Mouse (Mus musculus) embryonic facial prominence, embryonic 15.5 days (tissue): Measurements from ENCODE around the gene Lad1. TPM values are rescaled to one million over a fixed set of nuclear protein-coding genes. Genes with fewer than 3 reads are reported as not detected.
A peak's percentile ranks its signal among the peaks of the same experiment; 100 is the strongest.

Source experiments
- ATAC-seq: fragments of 200-750 bp; cut with Nextera tagmentation; 2 replicates; pipeline ENCODE4 v1.8.0; 2017; ENCODE audit warnings: low read depth, moderate TSS enrichment; ENCODE audit not compliant: insufficient number of reproducible peaks, low FRiP score, low TSS enrichment
- H3K27ac ChIP-seq: fragments of 300-500 bp; sonication (generic); replicated peaks from 2 replicates; pipeline ENCODE4 v1.5.1; 2015; ENCODE audit warnings: mild to moderate bottlenecking, inconsistent platforms
- H3K27me3 ChIP-seq: fragments of 300-500 bp; sonication (generic); 2 replicates; pipeline ENCODE4 v1.6.1; 2015; ENCODE audit warnings: inconsistent platforms
- H3K36me3 ChIP-seq: fragments of 300-500 bp; sonication (generic); 2 replicates; pipeline ENCODE4 v1.6.1; 2015; ENCODE audit warnings: mild to moderate bottlenecking, inconsistent platforms
- H3K4me1 ChIP-seq: fragments of 300-500 bp; sonication (generic); 2 replicates; pipeline ENCODE4 v1.6.1; 2015; ENCODE audit warnings: inconsistent platforms
- H3K4me2 ChIP-seq: fragments of 300-500 bp; sonication (generic); replicated peaks from 2 replicates; pipeline ENCODE4 v1.6.1; 2015; ENCODE audit warnings: mild to moderate bottlenecking, inconsistent platforms
- H3K4me3 ChIP-seq: fragments of 300-500 bp; sonication (generic); replicated peaks from 2 replicates; pipeline ENCODE4 v1.5.1; 2015; ENCODE audit warnings: mild to moderate bottlenecking, inconsistent platforms
- H3K9ac ChIP-seq: fragments of 300-500 bp; sonication (generic); 2 replicates; pipeline ENCODE4 v1.6.1; 2015; ENCODE audit warnings: inconsistent platforms
- H3K9me3 ChIP-seq: fragments of 300-500 bp; sonication (generic); replicated peaks from 2 replicates; pipeline ENCODE4 v1.6.1; 2016; ENCODE audit warnings: inconsistent platforms
- WGBS: fragments of 180-500 bp; shearing (Covaris S2); methylation state at CpG from one replicate; pipeline ENCODE4 v1.1.7; 2015; 5-methylcytosine and 5-hydroxymethylcytosine counted together
- polyA plus RNA-seq: library from polyadenylated mRNA; unstranded; fragments of >200 nt; fragmentation: Nextera tagmentation; extraction: Ambion mirVana; gene quantifications from 2 replicates; pipeline ENCODE4 v1.2.1, GENCODE M21; 2015

Lad1 gene
- polyA plus RNA-seq, 1 experiment from 2014 or later: 58.0 TPM

DNA sequence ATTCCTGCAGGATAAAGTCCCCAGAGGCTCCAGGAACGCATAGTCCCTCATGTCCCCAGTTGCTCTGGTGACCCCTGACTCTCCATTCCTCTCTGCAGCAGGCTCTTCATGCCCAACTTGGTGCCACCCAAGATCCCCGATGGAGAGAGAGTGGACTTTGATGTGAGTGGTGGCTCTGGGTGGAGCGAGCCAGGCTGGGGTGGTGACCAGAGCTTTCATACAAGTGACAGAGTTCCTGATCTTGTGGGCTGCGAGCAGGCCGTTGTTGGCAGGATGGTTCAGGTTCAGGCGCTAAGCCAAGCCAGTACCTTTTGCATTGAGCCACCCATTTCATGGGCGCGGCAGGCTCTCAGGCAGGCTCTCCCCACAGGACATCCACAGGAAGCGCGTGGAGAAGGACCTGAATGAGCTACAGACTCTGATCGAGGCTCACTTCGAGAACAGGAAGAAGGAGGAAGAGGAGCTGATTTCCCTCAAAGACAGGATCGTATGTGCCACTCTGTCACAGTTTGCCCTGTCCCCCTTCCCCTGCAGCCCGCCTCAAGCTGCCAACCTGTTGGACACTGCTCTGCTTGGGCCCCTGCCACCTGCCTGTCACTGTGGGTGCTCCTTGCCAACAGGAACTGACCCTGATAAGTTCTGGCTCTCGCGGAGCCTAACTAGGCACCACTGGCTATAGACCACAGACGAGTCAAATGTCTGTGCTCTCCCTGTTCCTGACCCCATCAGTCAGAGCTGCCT is 29.4 kb downstream of the Lad1 start:
- H3K4me3 ChIP-seq: no peak overlapping the region
- no peak overlapping the region for H3K27ac ChIP-seq
- no peaks in the 10 kb centered on the region for H3K36me3 ChIP-seq
- H3K4me1 ChIP-seq: 0 out of 2 replicates have a peak, but pooled peaks cover 4% of the 10 kb centered on the region
- no peak for ATAC-seq
- WGBS: 81% methylated on average over 17 of the region's 17 CpGs
- no peak overlapping the region for H3K9ac ChIP-seq
- H3K27me3 ChIP-seq: no peaks in the 10 kb centered on the region
- H3K9me3 ChIP-seq: no peaks in the 10 kb centered on the region
- H3K4me2 ChIP-seq: no peak overlapping the region

DNA sequence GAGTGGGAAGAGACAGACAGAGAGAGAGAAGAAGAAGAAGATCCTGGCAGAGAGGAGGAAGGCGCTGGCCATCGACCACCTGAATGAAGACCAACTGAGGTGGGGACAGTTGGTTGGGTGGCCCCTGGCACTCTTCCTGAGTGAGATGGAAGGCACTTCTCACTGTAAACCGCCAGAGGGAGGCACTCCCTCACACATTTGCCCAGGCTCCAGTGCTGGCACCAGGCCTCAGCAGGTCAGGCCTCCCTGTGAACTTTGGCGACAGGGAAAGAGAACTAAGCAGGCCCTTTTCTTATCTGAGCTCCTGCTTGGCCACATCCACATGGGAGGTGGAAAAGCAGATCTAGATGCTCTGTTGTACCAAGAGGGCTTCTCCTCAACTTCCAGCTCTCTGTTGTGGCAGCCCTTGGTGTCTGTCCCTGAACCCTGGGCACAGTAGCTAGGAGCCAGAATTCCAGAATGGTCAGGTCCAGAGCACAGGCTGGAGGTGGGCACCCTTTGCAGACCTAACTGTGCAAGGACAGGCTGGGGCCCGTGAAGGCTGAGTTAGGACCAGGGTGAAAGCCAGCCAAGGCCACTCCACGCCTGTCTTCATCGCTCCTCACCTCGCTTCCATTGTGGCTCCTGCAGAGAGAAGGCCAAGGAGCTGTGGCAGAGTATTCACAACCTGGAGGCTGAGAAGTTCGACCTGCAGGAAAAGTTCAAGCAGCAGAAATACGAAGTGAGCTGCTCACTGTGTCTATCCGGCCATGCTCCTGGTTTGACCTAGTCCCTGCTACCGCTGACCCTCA is 32.5 kb downstream of the Lad1 start:
- Histone ChIP-seq H3K4me3 (no peak overlapping the region), H3K27me3 (no peaks in the 10 kb centered on the region), H3K4me2 (no peak overlapping the region), H3K4me1 (no peaks in the 10 kb centered on the region), H3K36me3 (no peaks in the 10 kb centered on the region), H3K9ac (no peak overlapping the region), H3K9me3 (no peaks in the 10 kb centered on the region), H3K27ac (no peak overlapping the region)
- no peak for ATAC-seq
- 71% methylated on average over 12 of the region's 12 CpGs for WGBS

DNA sequence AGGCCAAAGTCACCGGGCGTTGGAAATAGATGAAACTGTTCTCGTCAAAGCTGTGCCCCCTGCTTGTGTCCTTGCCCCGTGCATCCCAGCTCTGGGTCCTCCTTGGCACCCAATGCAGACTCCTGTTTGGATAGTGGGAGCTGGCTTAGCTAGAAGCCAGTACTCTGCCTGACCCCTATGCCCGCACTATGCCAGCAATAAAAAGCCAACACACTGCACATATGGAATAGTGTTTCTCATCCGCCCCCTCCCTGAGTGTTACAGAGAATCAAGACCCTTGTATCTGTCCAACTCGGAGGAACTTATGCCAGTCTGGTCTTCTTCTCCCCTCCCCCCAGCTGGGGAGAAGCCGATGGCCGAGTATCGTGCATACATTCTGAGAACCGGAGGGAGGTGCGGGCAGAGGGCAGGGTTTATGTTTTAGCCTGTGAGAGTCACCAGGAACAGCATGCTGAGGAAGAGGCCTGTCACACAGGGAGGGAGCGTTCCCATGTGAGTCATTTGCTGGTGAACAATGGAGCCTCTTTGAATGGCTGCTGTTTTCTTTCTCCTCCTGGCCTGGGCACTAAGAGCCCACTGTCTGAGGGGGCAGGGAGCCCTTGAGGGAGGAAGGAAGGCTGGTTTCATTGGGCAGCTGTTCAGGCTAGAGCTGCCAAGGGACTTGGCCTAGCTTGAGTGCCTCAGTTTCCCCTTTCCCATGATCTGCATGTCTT is 33.8 kb downstream of the Lad1 start:
- no peak overlapping the region for H3K9ac ChIP-seq
- ATAC-seq: no peak
- H3K27me3 ChIP-seq: no peaks in the 10 kb centered on the region
- no peak overlapping the region for H3K27ac ChIP-seq
- no peak overlapping the region for H3K4me3 ChIP-seq
- no peak overlapping the region for H3K4me2 ChIP-seq
- whole genome bisulfite sequencing: 49% methylated on average over 13 of the region's 13 CpGs
- no peaks in the 10 kb centered on the region for H3K9me3 ChIP-seq
- H3K36me3 ChIP-seq: no peaks in the 10 kb centered on the region
- no peaks in the 10 kb centered on the region for H3K4me1 ChIP-seq

DNA sequence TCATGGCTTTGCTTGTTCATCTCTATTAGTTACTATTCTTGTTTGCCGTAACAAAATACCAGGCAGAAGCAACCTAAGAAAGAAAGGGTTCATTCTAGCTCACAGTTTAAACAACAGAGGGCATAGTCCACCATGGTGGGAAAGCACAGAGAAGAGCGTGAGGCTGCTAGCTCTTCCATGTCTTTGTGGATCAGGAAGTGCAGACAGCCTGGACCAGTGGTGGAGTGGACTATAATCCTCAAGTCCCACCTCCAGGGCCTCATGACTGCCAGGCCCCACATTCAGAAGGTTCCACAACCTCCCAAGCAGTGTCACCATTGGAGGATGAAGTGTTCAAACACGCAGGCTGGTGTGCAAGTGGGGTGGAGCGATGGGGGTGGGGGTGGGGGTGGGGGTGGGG is 34.8 kb downstream of the Lad1 start:
- 83% methylated on average over 4 of the region's 4 CpGs for WGBS
- Histone ChIP-seq H3K4me1 (no peaks in the 10 kb centered on the region), H3K27ac (no peak overlapping the region), H3K4me2 (no peak overlapping the region), H3K4me3 (no peak overlapping the region), H3K36me3 (no peaks in the 10 kb centered on the region), H3K9me3 (no peaks in the 10 kb centered on the region), H3K9ac (no peak overlapping the region), H3K27me3 (no peaks in the 10 kb centered on the region)
- no peak for ATAC-seq

DNA sequence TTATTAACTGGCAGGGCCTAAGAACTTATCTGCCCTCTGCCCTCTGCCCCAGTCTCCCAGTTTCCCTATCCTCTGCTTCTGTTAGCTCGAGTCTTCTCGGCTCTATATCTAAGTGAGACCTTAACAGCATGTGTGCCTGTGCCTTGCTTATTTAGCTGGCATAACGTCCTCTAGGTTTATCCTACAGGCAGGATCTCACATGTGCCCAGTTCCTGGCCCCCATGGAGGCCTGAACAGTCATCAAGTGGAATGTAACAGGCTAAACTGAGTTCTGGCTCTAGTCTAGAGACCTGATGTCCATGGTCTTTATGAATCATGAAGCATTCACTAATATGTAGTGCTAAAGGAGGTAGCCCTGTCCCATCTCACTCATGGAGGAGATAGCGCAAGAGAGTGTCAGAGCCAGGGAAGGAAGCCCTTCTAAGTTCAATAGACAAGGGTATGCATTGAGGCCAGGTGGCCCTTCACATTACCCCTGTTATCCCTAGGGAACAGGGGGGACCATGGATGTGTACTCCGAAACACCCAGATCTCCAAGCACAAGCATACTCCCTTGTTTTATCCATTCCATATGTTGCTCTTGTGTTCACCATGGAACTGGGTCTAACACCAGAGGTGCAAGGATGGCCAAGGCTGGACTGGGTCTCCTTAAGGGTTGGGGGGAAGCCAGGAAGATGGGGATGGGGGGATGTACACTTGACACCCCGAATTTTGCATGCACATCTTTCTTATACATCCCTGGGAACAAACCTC is 36.4 kb downstream of the Lad1 start:
- H3K36me3 ChIP-seq: no peaks in the 10 kb centered on the region
- no peaks in the 10 kb centered on the region for H3K27me3 ChIP-seq
- H3K4me2 ChIP-seq: no peak overlapping the region
- no peak overlapping the region for H3K27ac ChIP-seq
- no peaks in the 10 kb centered on the region for H3K9me3 ChIP-seq
- H3K4me3 ChIP-seq: no peak overlapping the region
- ATAC-seq: no peak
- 81% methylated on average over 6 of the region's 6 CpGs for WGBS
- no peak overlapping the region for H3K9ac ChIP-seq
- no peaks in the 10 kb centered on the region for H3K4me1 ChIP-seq

DNA sequence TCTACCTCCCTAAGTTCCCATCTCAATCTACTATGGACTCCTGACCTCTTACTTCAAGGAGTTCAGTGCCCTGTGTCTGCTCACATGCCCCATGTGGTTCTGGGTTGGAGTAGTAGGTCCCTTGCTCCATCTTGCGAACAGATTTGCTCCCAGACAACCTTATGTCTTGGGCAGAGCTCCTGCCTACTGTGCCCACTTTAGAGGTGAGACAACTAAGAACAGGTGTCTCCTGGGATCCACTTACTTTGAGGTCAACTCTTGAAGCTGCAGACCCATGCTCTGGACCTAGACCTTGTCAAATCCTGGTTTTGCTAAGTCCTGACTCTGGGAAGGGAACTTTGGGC is 36.9 kb downstream of the Lad1 start:
- WGBS: 90% methylated on average over 1 of the region's 1 CpGs
- Histone ChIP-seq H3K9ac (no peak overlapping the region), H3K4me1 (no peaks in the 10 kb centered on the region), H3K27ac (no peak overlapping the region), H3K27me3 (no peaks in the 10 kb centered on the region), H3K9me3 (no peaks in the 10 kb centered on the region), H3K4me2 (no peak overlapping the region), H3K36me3 (no peaks in the 10 kb centered on the region), H3K4me3 (no peak overlapping the region)
- no peak for ATAC-seq

DNA sequence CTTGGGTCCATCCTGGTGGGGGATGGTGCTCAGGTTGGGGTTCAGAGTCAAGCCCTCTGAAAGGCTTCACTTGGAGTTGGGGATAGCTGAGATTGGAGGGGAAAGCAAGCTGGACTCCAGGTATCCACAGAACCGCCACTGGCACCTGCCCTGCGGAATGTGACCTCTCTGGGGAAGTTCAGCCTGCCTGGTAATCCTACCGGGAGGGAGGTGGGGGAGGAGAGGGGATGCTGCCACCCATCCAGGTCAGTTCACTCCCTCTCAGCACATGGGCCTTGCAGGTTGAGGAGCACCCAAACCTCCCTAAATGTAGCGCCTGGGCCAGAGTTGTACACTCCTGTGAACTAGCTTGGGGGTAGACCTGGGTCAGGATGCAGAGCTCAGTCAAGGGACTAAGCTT is 37.7 kb downstream of the Lad1 start:
- Histone ChIP-seq H3K27me3 (no peaks in the 10 kb centered on the region), H3K9ac (no peak overlapping the region), H3K27ac (no peak overlapping the region), H3K4me1 (no peaks in the 10 kb centered on the region), H3K4me3 (no peak overlapping the region), H3K4me2 (no peak overlapping the region), H3K9me3 (no peaks in the 10 kb centered on the region), H3K36me3 (no peaks in the 10 kb centered on the region)
- ATAC-seq: no peak
- WGBS: 54% methylated on average over 4 of the region's 4 CpGs

DNA sequence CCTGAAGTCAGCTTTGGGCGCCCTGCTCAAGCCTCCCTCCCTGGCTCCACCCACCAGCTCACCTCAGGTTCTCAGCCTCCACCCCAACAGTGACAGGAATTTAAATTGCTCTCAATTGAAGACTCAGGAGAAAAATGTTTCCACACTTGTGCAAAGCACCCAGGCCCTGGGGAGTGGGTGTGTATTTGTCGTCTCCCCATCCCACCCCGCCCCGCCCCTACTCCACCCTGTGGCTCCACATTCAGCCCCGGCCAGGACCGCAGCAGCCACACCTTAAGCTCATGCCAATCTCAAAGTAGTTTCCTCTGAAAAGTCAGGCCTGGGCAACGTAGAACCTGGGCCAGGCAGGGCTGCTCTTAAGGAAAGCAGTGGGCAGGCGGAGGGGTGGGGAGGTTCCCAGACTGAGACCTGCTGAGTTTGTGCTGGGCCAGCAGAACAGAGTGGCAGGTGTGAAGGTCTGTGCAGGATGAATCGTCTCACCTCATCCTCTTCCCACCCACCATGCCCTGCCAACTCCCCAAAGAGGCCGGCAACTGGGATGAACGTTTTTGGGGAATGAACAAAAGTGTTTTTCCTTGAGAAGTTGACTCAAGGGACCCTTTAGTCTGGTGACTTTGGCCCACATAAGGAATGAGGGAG is 38.9 kb downstream of the Lad1 start:
- H3K4me2 ChIP-seq: no peak overlapping the region
- ATAC-seq: peak; percentile 36; the same call in 1 of the 2 replicates
- no peaks in the 10 kb centered on the region for H3K9me3 ChIP-seq
- no peak overlapping the region for H3K9ac ChIP-seq
- no peaks in the 10 kb centered on the region for H3K27me3 ChIP-seq
- H3K4me3 ChIP-seq: no peak overlapping the region
- no peaks in the 10 kb centered on the region for H3K4me1 ChIP-seq
- no peaks in the 10 kb centered on the region for H3K36me3 ChIP-seq
- WGBS: 50% methylated on average over 11 of the region's 11 CpGs
- H3K27ac ChIP-seq: no peak overlapping the region

DNA sequence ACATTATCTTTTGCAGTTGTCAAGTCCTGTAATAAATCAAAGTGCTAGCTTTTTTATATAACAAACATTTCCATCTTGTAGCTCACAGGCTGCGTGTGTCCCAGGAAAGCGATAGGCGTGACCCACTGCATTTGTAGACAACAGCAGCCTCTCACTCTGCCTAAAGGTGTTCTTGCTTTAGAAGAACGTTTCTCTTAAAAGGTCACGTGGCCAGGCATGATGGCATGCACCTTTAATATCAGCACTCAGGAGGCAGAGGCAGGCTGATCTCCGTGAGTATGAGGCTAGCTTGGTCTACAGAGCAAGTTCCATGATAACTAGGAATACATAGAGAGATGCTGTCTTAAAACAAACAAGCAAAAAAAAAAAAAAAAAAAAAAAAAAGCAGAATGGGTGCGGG is 40.1 kb downstream of the Lad1 start:
- Histone ChIP-seq H3K4me3 (no peak overlapping the region), H3K9me3 (no peaks in the 10 kb centered on the region), H3K27me3 (no peaks in the 10 kb centered on the region), H3K36me3 (no peaks in the 10 kb centered on the region), H3K4me2 (no peak overlapping the region), H3K9ac (no peak overlapping the region), H3K27ac (no peak overlapping the region), H3K4me1 (no peaks in the 10 kb centered on the region)
- no peak for ATAC-seq
- 88% methylated on average over 7 of the region's 7 CpGs for WGBS

DNA sequence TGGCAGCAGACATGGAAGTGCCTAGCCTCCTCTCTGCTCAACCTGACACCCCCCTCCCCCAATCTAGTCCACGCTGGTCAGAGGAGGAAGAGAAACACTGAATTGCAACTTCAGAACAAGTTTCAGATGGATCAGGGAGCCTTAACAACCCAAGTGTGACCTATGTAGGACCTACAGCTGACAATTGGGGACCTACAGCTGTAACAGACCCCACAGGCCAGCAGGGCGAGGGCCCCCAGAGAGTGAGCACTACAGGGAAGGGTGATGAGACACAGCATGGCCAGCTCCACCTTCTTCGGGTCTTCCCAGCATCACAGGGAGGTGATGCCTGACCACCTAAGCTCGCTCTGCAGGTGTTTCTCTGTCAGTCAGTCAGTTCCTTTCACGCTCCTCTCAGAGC is 42.7 kb downstream of the Lad1 start:
- no peak overlapping the region for H3K9ac ChIP-seq
- no peaks in the 10 kb centered on the region for H3K27me3 ChIP-seq
- H3K4me2 ChIP-seq: no peak overlapping the region
- WGBS: 75% methylated on average over 5 of the region's 5 CpGs
- no peaks in the 10 kb centered on the region for H3K36me3 ChIP-seq
- H3K4me3 ChIP-seq: no peak overlapping the region
- ATAC-seq: no peak
- H3K27ac ChIP-seq: no peak overlapping the region
- 0 out of 2 replicates have a peak, but pooled peaks cover 7% of the 10 kb centered on the region for H3K4me1 ChIP-seq
- H3K9me3 ChIP-seq: no peaks in the 10 kb centered on the region
